Mouse (Mus musculus) cerebellum, postnatal 25 days (tissue): ENCODE results near the gene Rad51d.
A peak's percentile ranks its signal among the peaks of the same experiment; 100 is the strongest.
"Not testable (repeated sequence)": the region's sequence is repeated elsewhere in the genome, so short reads cannot be mapped to it uniquely, and the experiment has no call there.

Source experiments
- DNase-seq, 2 experiments: peaks; one replicate each; pipeline ENCODE4 v3.0.0; 2021; ENCODE audit warnings: mixed read lengths in 2 of 2

Gene Rad51d

DNA sequence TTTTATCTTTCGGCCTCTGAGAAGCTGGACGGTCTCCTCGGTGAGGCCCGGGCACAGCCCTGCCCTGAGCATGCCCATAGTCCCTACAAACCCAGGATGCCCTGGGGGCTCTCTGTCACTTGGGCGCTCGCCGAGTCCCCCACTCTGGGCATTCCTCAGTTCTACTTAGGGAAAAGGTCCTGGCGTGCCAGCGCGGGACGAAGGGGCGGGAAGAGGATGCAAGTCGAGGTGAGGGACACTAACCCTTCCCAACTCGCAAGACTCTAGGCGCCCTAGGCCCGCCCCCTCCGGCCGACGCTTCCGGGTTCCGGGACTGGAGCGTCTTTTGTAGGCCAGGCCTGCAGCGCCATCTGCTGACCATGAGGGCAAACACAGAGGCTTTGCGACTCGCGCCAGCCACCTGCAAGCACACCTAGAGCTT lies at the start of gene Rad51d:
Gene Rad51d, minus strand, starts transcription at position 273 of the 421 bp plus-strand sequence.
- DNase-seq = peak; percentile 96 to 97

GRCm38 (mm10) chr11:82933186-82933585 lies 42.8 kb upstream of the Rad51d start:
- DNase-seq = no peak

- peak in 1 of 2 experiments; percentile 23 for DNase-seq
Measured at GRCm38 (mm10) chr11:82931671-82932450, 41.4 kb upstream of the Rad51d start.

DNA sequence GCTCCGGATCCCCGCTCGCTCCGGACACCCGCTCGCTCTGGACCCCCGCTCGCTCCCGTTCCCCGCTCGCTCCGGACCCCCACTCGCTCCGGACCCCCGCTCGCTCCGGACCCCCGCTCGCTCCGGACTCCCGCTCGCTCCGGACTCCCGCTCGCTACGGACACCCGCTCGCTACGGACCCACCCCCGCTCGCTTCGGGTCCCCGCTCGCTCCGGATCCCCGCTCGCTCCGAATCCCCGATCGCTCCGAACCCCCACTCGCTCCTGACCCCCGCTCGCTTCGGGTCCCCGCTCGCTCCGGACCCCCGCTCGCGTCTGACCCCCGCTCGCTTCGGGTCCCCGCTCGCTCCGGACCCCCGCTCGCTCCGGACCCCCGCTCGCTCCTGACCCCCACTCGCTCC lies 40.7 kb upstream of the Rad51d start:
- DNase-seq = not testable (repeated sequence)

DNA sequence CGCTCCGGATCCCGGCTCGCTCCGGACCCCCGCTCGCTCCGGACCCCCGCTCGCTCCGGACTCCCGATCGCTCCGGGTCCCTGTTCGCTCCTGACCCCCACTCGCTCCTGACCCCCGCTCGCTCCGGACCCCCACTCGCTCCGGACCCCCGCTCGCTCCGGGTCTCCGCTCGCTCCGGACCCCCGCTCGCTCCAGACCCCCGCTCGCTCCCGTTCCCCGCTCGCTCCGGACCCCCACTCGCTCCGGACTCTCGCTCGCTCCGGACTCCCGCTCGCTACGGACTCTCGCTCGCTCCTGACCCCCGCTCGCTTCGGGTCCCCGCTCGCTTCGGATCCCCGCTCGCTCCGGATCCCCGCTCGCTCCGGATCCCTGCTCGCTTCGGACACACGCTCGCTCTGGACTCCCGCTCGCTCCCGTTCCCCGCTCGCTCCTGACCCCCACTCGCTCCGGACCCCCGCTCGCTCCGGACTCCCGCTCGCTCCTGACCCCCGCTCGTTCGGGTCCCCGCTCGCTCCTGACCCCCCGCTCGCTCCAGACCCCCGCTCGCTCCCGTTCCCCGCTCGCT lies 40.1 kb upstream of the Rad51d start:
- peak in 1 of 2 experiments; percentile 37 for DNase-seq

DNA sequence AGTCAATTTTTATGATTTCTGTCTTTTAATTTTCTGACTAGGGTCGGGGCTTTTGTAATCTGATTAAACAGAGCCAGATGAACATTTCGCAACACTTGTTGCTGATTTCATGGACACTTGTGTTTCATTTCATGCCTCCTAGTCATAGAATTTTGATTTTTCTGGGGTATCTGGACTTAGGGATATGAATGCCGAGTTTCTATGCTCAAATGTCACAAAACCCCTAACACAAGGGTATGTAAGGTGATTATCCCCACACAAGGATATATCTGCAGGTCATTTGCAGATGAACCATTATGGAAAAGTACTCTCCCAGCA lies 39.2 kb upstream of the Rad51d start:
- no peak for DNase-seq

GRCm38 (mm10) chr11:82928897-82929632 lies 38.7 kb upstream of the Rad51d start:
- DNase-seq = no peak

DNA sequence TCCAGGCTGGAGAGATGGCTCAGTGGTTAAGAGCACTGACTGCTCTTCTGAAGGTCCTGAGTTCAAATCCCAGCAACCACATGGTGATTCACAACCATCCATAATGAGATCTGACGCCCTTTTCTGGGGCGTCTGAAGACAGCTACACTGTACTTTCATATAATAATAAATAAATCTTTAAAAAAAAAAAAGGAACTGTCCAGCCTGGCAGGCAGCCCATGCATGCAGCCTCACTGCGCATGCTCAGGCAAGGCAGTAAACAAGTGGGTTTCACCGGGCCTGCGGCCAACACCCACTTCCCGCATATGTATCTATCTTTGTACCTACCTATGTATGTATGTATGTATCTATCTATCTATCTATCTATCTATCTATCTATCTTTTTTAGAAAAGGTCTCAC lies 33.5 kb upstream of the Rad51d start:
- not testable (repeated sequence) for DNase-seq

GRCm38 (mm10) chr11:82921691-82922090 lies 31.3 kb upstream of the Rad51d start:
- DNase-seq = no peak

DNA sequence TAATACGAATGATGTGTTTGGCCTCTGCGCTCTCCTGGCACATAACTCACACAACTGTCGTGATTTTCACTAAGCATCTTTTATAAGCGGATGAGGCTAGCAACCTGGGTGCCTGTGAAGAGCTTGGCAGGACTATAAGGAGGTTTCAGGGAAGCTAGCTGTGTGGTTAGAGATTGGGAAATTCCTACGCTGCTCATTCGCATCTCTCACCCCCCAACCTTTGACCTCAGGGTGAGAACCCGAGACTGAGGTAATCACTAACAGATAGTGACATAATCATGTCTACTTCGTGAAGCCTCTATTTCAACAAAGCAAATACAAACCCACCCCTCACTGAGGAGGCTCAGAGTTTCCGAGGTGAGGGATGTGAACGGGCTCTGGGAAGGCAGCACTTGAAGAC lies 30.4 kb upstream of the Rad51d start:
- DNase-seq = no peak

DNA sequence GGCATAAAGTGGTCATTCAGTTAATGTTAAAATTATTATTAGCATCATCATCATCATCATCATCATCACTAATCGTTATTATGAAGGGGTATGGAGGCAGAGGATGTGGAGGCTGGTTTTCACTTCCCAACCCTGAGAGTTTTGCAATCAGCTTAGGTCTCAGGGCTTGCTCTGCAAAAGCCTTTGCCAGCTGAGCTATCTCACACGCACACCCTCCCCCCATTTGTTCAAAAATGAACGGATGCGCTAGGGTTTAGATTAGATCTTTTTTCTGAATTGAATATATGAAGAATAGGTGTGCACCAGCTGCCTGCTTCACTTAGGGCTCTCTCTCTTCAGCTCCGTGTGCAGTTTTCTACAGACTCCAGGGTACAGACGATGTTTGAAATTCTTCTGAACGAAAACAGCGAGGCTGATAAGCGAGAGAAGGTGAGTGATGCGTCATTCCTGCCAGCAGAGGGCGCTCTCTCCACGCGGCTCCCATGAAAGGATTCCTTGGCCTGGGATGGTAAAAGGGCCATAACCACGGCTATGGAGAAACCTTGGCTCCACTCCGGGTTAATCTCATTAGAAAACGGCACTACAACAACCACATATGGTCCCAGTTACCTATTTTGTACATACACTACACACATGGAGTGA lies 24.4 kb upstream of the Rad51d start:
- peak; percentile 84 to 89 for DNase-seq

- DNase-seq = no peak
Measured at GRCm38 (mm10) chr11:82910679-82911389, 20.4 kb upstream of the Rad51d start.

- no peak for DNase-seq
Measured at GRCm38 (mm10) chr11:82910250-82910649, 19.8 kb upstream of the Rad51d start, which contains the start of gene Unc45b. Gene Unc45b, plus strand, starts transcription at chr11:82910550.

DNA sequence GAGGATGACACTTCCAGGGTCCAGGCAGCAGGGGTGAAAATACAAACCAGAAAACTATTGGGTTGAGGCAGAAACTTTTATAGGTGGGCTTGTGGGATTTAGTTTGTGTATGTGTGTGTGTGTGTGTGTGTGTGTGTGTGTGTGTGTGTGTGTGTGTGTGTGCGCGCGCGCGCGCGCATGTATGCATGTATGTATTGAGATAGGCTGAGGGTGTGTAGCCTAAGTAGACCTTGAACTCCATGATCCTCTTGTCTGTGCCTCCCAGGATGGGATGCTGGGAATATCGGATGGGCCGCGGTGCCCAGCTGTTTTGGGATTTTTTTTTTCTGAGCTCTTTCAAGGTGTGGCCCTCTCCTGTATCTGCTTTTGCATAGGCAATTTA lies 18.2 kb upstream of the Rad51d start:
- no peak for DNase-seq

GRCm38 (mm10) chr11:82907651-82908607 lies 17.5 kb upstream of the Rad51d start, which contains the start of gene Nle1:
Gene Nle1, minus strand, starts transcription at chr11:82908411.
- DNase-seq = peak; percentile 95 to 97

DNA sequence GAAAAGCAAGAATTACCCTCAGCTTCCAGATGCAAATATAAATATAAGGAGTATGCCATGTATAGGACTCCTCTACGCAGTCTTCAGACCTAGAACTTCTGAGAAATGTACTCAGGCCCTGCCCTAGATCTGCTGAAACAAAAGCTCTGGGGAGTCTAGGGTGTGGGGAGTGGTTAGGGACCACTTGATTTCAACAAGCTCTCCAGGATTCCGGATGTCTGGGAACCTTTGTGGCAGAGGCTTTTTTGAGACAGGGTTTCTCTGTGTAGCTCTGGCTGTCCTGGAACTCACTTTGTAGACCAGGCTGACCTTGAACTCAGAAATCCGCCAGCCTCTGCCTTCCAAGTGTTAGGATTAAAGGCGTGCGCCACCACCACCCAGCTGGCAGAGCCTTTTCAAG lies 15.4 kb upstream of the Rad51d start:
- DNase-seq = no peak

DNA sequence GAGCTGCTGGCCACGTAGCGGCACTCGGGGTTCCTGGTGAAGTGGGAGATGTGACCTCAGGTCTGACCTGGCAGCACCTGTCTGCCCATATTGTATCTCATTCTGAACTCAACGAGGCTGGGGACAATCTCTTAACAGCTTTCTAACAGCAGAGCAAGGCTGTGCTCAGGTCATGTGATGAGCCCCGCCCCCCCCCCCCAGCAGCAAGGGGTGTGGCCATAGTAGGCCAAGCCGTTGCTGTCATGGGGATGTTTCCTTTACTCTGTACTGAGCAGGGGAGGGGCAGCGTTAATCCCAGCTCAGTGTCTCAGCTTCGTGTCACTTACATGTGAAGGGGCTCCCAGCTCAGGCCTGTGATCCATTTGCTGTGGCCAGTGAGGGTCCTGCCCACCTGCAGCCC lies 14.5 kb upstream of the Rad51d start:
- DNase-seq = no peak

DNA sequence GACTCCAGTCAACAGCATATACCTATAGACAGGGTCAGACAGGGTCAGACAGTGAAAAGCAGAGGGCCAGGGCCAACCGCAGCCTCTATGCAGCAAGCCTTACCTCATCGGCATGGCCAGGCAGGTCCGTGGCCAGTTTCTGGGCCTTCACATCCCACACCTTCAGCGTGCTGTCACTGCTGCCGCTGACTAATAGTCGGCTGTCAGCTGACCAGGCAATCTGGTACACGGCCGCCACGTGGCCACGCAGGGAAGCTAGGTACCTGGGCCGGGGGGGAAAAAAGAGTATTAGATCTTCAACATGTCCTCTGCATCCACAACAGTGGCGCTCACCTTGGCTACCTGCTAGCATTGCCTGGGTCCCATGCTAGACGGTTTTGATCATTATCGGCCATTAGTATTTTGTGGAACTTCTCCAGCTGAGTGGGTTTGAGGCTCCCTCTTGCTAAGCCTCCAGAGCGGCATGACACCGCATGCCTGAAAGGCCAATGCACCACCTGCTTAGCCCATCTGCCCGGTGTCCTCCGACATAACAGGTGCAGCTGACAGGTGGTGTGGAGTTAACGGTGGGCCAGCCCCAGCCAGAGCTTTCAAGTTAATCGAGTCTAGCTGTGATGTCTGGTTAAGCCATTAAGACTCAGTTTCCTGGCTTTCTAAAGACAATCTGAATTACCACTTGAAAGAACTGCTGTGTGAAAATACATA lies 11.3 kb upstream of the Rad51d start:
- peak; percentile 67 to 76 for DNase-seq

- DNase-seq = no peak
Measured at GRCm38 (mm10) chr11:82899720-82900119, 9.3 kb upstream of the Rad51d start.

DNA sequence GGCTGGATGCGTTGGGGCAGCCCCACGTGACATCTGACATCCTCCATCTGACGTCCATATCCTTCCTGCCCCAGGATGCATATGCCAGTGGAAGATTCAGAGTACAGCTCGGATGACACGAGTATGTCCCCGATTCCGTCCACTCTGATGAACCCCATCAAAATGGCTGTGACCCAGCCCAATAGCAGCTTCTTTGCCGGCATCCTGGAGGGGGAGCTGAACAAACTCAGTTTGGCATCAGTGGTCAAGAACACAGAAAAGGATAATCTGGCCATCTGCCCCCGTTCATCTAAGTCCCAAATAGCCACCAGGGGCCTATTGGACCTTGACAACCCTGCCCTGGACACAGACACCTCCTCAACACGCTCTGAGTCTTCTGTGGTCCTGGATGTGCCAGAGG lies 7.1 kb upstream of the Rad51d start:
- no peak for DNase-seq

- DNase-seq = no peak
Measured at GRCm38 (mm10) chr11:82891936-82892335, 1.5 kb upstream of the Rad51d start, which contains the start of gene Fndc8. Gene Fndc8, plus strand, starts transcription at chr11:82892124.
